Mouse (Mus musculus) ES-Bruce4 (cell line): ENCODE data around the gene Gm47969.

Source experiments
- CTCF ChIP-seq: IDR thresholded peaks from one replicate; pipeline ENCODE4 v1.8.1; 2011; ENCODE audit warnings: low read depth, low read length
- EP300 ChIP-seq: IDR thresholded peaks from 2 replicates; pipeline ENCODE4 v1.6.1; 2011; ENCODE audit warnings: low read depth, low read length; ENCODE audit not compliant: insufficient read depth
- POLR2A ChIP-seq: IDR thresholded peaks from one replicate; pipeline ENCODE4 v1.8.1; 2011; ENCODE audit warnings: low read length; ENCODE audit not compliant: insufficient read depth

- no peak for TF ChIP-seq EP300
- no peak for TF ChIP-seq POLR2A
- TF ChIP-seq CTCF, result no peak
Observed at GRCm38 (mm10) chr1:83034509-83034908, 10.2 kb upstream of the Gm47969 start.
